Mouse (Mus musculus): ENCODE results near the gene Cdkn2b.

DNA sequence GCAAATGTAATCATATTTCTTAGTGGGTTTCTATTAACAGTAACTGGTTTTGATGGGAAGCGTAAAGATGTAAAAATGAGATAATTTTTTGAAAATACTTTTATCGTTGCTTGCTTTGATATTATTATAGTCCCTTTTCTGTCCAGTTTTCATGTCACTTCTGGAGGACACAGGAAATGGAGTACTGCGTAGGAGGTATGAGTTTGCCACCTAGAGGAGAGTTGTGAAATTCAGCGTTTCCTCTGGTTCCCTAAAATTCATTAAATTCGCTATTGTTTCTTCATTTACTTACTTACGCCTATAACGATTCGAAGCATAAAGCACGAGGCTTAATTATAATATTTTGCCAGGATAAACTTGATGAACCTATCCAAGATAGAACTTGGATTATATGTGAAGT is 43.1 kb upstream of the Cdkn2b start:
- TF ChIP-seq CTCF (IDR thresholded peaks at IDR 0.05; ENCODE audit: low read depth) (no peak), EP300 (IDR thresholded peaks at IDR 0.05; ENCODE audit: low read depth) (no peak)
